Mouse (Mus musculus): ENCODE results near the gene Pdk4.

The Pdk4 gene

GRCm38 (mm10) chr6:5447013-5447412 is 49.1 kb downstream of the Pdk4 start:
- in situ Hi-C loops (cut with MboI, MseI), result no loop called here

GRCm38 (mm10) chr6:5444331-5444898 is 51.7 kb downstream of the Pdk4 start:
- in situ Hi-C loops (cut with MboI, MseI), result no loop called here

GRCm38 (mm10) chr6:5443104-5443863 is 52.8 kb downstream of the Pdk4 start:
- in situ Hi-C loops (cut with MboI, MseI), result no loop called here

GRCm38 (mm10) chr6:5442316-5443085 is 53.6 kb downstream of the Pdk4 start:
- in situ Hi-C loops (cut with MboI, MseI), result no loop called here

- in situ Hi-C loops (cut with MboI, MseI), result no loop called here
Measured at GRCm38 (mm10) chr6:5441221-5441620, 54.9 kb downstream of the Pdk4 start.

- in situ Hi-C loops (cut with MboI, MseI), result no loop called here
Measured at GRCm38 (mm10) chr6:5437757-5438156, 58.4 kb downstream of the Pdk4 start.

GRCm38 (mm10) chr6:5433887-5434286 is 62.2 kb downstream of the Pdk4 start:
- in situ Hi-C loops (cut with MboI, MseI), result no loop called here
